In the genomic region with DNA sequence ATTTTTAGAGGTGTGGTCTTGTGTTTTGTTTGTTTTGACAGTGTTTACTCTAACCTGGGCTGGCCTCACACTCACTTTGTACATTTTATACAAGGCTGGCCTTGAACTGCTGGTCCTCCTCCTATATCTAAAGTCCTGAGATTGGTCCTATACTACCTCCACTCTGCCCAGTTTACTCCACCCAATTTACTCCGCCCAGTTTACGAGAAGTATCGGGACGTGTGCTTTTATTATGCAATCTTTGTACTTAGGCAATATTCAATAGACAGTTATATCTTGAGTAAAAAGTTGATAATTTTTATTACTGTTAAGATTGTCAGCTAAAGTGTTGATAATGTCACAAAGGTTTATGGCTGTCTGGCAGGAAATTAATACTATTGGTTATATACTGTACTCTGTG, we compare ENCODE assay signal across 21 mouse cellular contexts.
DNase-seq lines count a peak whose midpoint lies in the region; ATAC-seq and TF ChIP-seq lines count a peak whose summit lies in the region.
"Had no signal": no experiment of that assay in that cellular context is flagged by ENCODE, and none has a peak within 500 bp of the region (broad histone marks: within the 10 kb centered on the region; RNA-seq: fewer than 3 reads in every experiment).

No protein-coding gene starts in this region.

- no peaks in the 10 kb centered on the region for H3K4me1 ChIP-seq in intestine, embryonic 15.5 days (replicated peaks)
- H3K4me1 ChIP-seq in intestine, embryonic 16.5 days (ENCODE audit: control insufficient read depth, insufficient read depth, low read length): no peaks in the 10 kb centered on the region
- H3K4me1 ChIP-seq in intestine, postnatal 0 days (replicated peaks; ENCODE audit: control insufficient read depth, insufficient read depth, low read length): no peaks in the 10 kb centered on the region

- TF ChIP-seq CTCF in intestine, postnatal 0 days (IDR thresholded peaks at IDR 0.05; ENCODE audit: low read depth): no peak

- H3K9ac ChIP-seq in intestine, embryonic 15.5 days: no peak overlapping the region
- H3K9ac ChIP-seq in intestine, embryonic 16.5 days (ENCODE audit: low read depth, low read length): no peak overlapping the region
- H3K9ac ChIP-seq in intestine, postnatal 0 days (ENCODE audit: low read depth, low read length): no peak overlapping the region

- peak; percentile 91 for ATAC-seq in intestine, embryonic 15.5 days
- peak; percentile 98 for ATAC-seq in intestine, embryonic 16.5 days
- peak; percentile 87 for ATAC-seq in intestine, postnatal 0 days
- ATAC-seq in erythroblast, adult 5-6 weeks (replicated peaks; ENCODE audit: low FRiP score, poor library complexity, severe bottlenecking): no peak
- ATAC-seq: activated CD4-positive, CD25-positive, alpha-beta regulatory T cell, adult 4 months; CD4-positive, CD25-positive, alpha-beta regulatory T cell, adult 4 months; Patski had no signal

- no peak overlapping the region for H3K4me2 ChIP-seq in intestine, embryonic 15.5 days (replicated peaks)
- no peak overlapping the region for H3K4me2 ChIP-seq in intestine, embryonic 16.5 days (ENCODE audit: low read depth, low read length)
- no peak overlapping the region for H3K4me2 ChIP-seq in intestine, postnatal 0 days (replicated peaks; ENCODE audit: low read depth)

- no peaks in the 10 kb centered on the region for H3K36me3 ChIP-seq in intestine, embryonic 15.5 days
- no peaks in the 10 kb centered on the region for H3K36me3 ChIP-seq in intestine, embryonic 16.5 days (ENCODE audit: control insufficient read depth, insufficient read depth, low read length)
- no peaks in the 10 kb centered on the region for H3K36me3 ChIP-seq in intestine, postnatal 0 days (ENCODE audit: control insufficient read depth, insufficient read depth)
- H3K36me3 ChIP-seq: G1E had no signal

- no peaks in the 10 kb centered on the region for H3K9me3 ChIP-seq in intestine, embryonic 15.5 days
- no peaks in the 10 kb centered on the region for H3K9me3 ChIP-seq in intestine, embryonic 16.5 days (ENCODE audit: control insufficient read depth, low read length)
- no peaks in the 10 kb centered on the region for H3K9me3 ChIP-seq in intestine, postnatal 0 days (ENCODE audit: control insufficient read depth)
- H3K9me3 ChIP-seq: G1E had no signal

- no peak overlapping the region for H3K27ac ChIP-seq in intestine, embryonic 15.5 days
- H3K27ac ChIP-seq in intestine, embryonic 16.5 days (ENCODE audit: low read length): no peak overlapping the region
- H3K27ac ChIP-seq in intestine, postnatal 0 days (ENCODE audit: low read depth, low read length): no peak overlapping the region

- DNase-seq in ovary, postnatal 14 days (ENCODE audit: low spot score): no peak
- no peak for DNase-seq in gastrocnemius, adult 8-10 months (ENCODE audit: low spot score in 2 of 2)
- DNase-seq: adrenal gland, adult 2 months; adrenal gland, adult 8-10 months; adrenal gland, postnatal 10 days; adrenal gland, postnatal 14 days; adrenal gland, postnatal 25 days; adrenal gland, postnatal 36 days; B cell, adult 2 months; cerebellum, adult 11 months; cerebellum, adult 11-12 months; cerebellum, adult 18-20 months had no signal

- no peak overlapping the region for H3K4me3 ChIP-seq in intestine, embryonic 15.5 days (replicated peaks)
- H3K4me3 ChIP-seq in intestine, embryonic 16.5 days (ENCODE audit: low read length): no peak overlapping the region
- no peak overlapping the region for H3K4me3 ChIP-seq in intestine, postnatal 0 days (ENCODE audit: low read depth, low read length)

- no peaks in the 10 kb centered on the region for H3K27me3 ChIP-seq in intestine, embryonic 15.5 days (replicated peaks)
- no peaks in the 10 kb centered on the region; the same call in 1 of the 2 replicates for H3K27me3 ChIP-seq in intestine, embryonic 16.5 days (replicated peaks; ENCODE audit: control insufficient read depth, insufficient read depth, low read length)
- H3K27me3 ChIP-seq in intestine, postnatal 0 days (replicated peaks; ENCODE audit: control insufficient read depth, insufficient read depth, low read length): no peaks in the 10 kb centered on the region
- H3K27me3 ChIP-seq: CH12.LX had no signal

- WGBS in intestine, embryonic 15.5 days: 70% methylated on average over 4 of the region's 4 CpGs
- 71% methylated on average over 4 of the region's 4 CpGs for WGBS in intestine, embryonic 16.5 days
- WGBS in intestine, postnatal 0 days: 62% methylated on average over 4 of the region's 4 CpGs
